Comparison of ENCODE assay signal across 9 mouse cellular contexts in genomic region chr6:85131673-85132072, GRCm38 (mm10). TPM values are rescaled to one million over a fixed set of nuclear protein-coding genes. Genes with fewer than 3 reads are reported as not detected.
DNase-seq lines count a peak whose midpoint lies in the region; ATAC-seq and TF ChIP-seq lines count a peak whose summit lies in the region.
"Had no signal": no experiment of that assay in that cellular context is flagged by ENCODE, and none has a peak within 500 bp of the region (broad histone marks: within the 10 kb centered on the region; RNA-seq: fewer than 3 reads in every experiment).

No protein-coding gene starts in this region.

- H3K9me3 ChIP-seq in hindbrain, embryonic 10.5 days: no peaks in the 10 kb centered on the region
- no peaks in the 10 kb centered on the region for H3K9me3 ChIP-seq in hindbrain, embryonic 16.5 days (ENCODE audit: control insufficient read depth, low read length)
- H3K9me3 ChIP-seq in stomach, postnatal 0 days (ENCODE audit: control insufficient read depth, low read length): no peaks in the 10 kb centered on the region

- H3K36me3 ChIP-seq in hindbrain, embryonic 10.5 days: peaks cover 21% of the 10 kb centered on the region
- no peaks in the 10 kb centered on the region for H3K36me3 ChIP-seq in hindbrain, embryonic 16.5 days (ENCODE audit: control insufficient read depth, insufficient read depth, low read length)
- H3K36me3 ChIP-seq in stomach, postnatal 0 days (ENCODE audit: control insufficient read depth, insufficient read depth, low read length): 0 out of 2 replicates have a peak, but pooled peaks cover 4% of the 10 kb centered on the region

- 9% methylated on average over 4 of the region's 4 CpGs for WGBS in hindbrain, embryonic 10.5 days
- WGBS in hindbrain, embryonic 16.5 days: 6% methylated on average over 4 of the region's 4 CpGs
- 5% methylated on average over 4 of the region's 4 CpGs for WGBS in stomach, postnatal 0 days

- no peak overlapping the region for H3K4me3 ChIP-seq in hindbrain, embryonic 10.5 days
- no peak overlapping the region for H3K4me3 ChIP-seq in hindbrain, embryonic 16.5 days (ENCODE audit: low read length)
- H3K4me3 ChIP-seq in stomach, postnatal 0 days (ENCODE audit: low read depth, low read length): no peak overlapping the region
- H3K4me3 ChIP-seq: myocyte had no signal

- TF ChIP-seq CTCF in stomach, postnatal 0 days (IDR thresholded peaks at IDR 0.05; ENCODE audit: low read depth): peak; percentile 86

- TF ChIP-seq EP300 in stomach, postnatal 0 days (optimal IDR thresholded peaks at IDR 0.05): no peak

- DNase-seq in hindbrain, embryonic 10.5 days (ENCODE audit: low spot score): peak; percentile 75
- DNase-seq in adrenal gland, postnatal 14 days: peak; percentile 79
- DNase-seq in embryo, embryonic 11.5 days (ENCODE audit: low read depth, low spot score): peak; percentile 48
- peak; percentile 71 to 81 for DNase-seq in heart, postnatal 14 days
- DNase-seq in layer of hippocampus, postnatal 36 days: peak; percentile 59 to 70
- DNase-seq in stomach, postnatal 0 days (ENCODE audit: low spot score): peak; percentile 66

- H3K27me3 ChIP-seq in hindbrain, embryonic 10.5 days (ENCODE audit: insufficient read depth, poor library complexity, severe bottlenecking): peaks cover 14% of the 10 kb centered on the region
- H3K27me3 ChIP-seq in hindbrain, embryonic 16.5 days (replicated peaks; ENCODE audit: control insufficient read depth, insufficient read depth, low read length): peaks cover 9% of the 10 kb centered on the region
- H3K27me3 ChIP-seq in stomach, postnatal 0 days (ENCODE audit: control insufficient read depth, insufficient read depth, low read length): no peaks in the 10 kb centered on the region

- H3K4me2 ChIP-seq in hindbrain, embryonic 16.5 days (ENCODE audit: low read length): no peak overlapping the region
- H3K4me2 ChIP-seq in stomach, postnatal 0 days (replicated peaks; ENCODE audit: low read depth): no peak overlapping the region

- H3K9ac ChIP-seq in hindbrain, embryonic 16.5 days (ENCODE audit: low read depth, low read length): no peak overlapping the region
- H3K9ac ChIP-seq in stomach, postnatal 0 days (ENCODE audit: low read length): no peak overlapping the region

- H3K27ac ChIP-seq in hindbrain, embryonic 10.5 days: no peak overlapping the region
- no peak overlapping the region for H3K27ac ChIP-seq in hindbrain, embryonic 16.5 days (ENCODE audit: low read depth, low read length)
- no peak overlapping the region for H3K27ac ChIP-seq in stomach, postnatal 0 days (replicated peaks)

- ATAC-seq in hindbrain, embryonic 16.5 days: no peak
- peak; percentile 75 for ATAC-seq in megakaryocyte-erythroid progenitor cell, adult 5-6 weeks (replicated peaks; ENCODE audit: low FRiP score, low TSS enrichment, poor library complexity, severe bottlenecking)
- 0 out of 2 replicates have a peak, but pooled peaks have one; percentile 41 for ATAC-seq in stomach, postnatal 0 days (ENCODE audit: low FRiP score, low TSS enrichment)

- intact Hi-C loops in heart, postnatal 14 days (cut with DNase I): loop anchor here (1.0 kb wide), 1 partner anchor 94 kb away; no protein-coding TSS in a partner anchor

- H3K4me1 ChIP-seq in hindbrain, embryonic 10.5 days (replicated peaks): peaks cover 2% of the 10 kb centered on the region
- H3K4me1 ChIP-seq in hindbrain, embryonic 16.5 days (ENCODE audit: control insufficient read depth, insufficient read depth, low read depth, low read length): no peaks in the 10 kb centered on the region; the same call in 1 of the 2 replicates
- no peaks in the 10 kb centered on the region for H3K4me1 ChIP-seq in stomach, postnatal 0 days (replicated peaks; ENCODE audit: control insufficient read depth, insufficient read depth)

RNA-seq across cellular contexts. Expression of gene Spr, which starts 5.9 kb away (rescaled TPM):
- 53.8 and 66.2 TPM in 2 replicates for polyA plus RNA-seq in hindbrain, embryonic 10.5 days (2016; fragmentation: Nextera tagmentation; extraction: Ambion mirVana)
- polyA plus RNA-seq in hindbrain, embryonic 16.5 days (2015; fragmentation: Nextera tagmentation; extraction: Ambion mirVana): 36.5 and 37.1 TPM in 2 replicates
- total RNA-seq in adrenal gland, postnatal 14 days (2021): 60.3 and 64.5 TPM in 2 replicates
- total RNA-seq in heart, postnatal 14 days (2021): 10 to 100 TPM; 57.3 to 58.7 TPM
- 10 to 100 TPM; 48.7 to 52.6 TPM for total RNA-seq in layer of hippocampus, postnatal 36 days (2021)
- total RNA-seq in megakaryocyte-erythroid progenitor cell, adult 5-6 weeks (2014; fragmentation: Nextera tagmentation): 30.5 and 41.7 TPM in 2 replicates
- 42.1 and 51.2 TPM in 2 replicates for total RNA-seq in megakaryocyte-erythroid progenitor cell, adult 5-6 weeks (2017)
- 58.8 and 62.1 TPM in 2 replicates for polyA plus RNA-seq in stomach, postnatal 0 days (2015; fragmentation: Nextera tagmentation; extraction: Ambion mirVana)

RNA-seq across cellular contexts. Expression of gene Emx1, which starts 55.6 kb away (rescaled TPM):
- 0.52 and 1.0 TPM in 2 replicates for polyA plus RNA-seq in hindbrain, embryonic 10.5 days (2016; fragmentation: Nextera tagmentation; extraction: Ambion mirVana)
- 1.1 TPM in 1 of 2 replicates, not detected in the other for polyA plus RNA-seq in hindbrain, embryonic 16.5 days (2015; fragmentation: Nextera tagmentation; extraction: Ambion mirVana)
- not detected in 2 replicates for total RNA-seq in adrenal gland, postnatal 14 days (2021)
- total RNA-seq in heart, postnatal 14 days (2021): not detected
- 10 to 100 TPM; 17.6 to 19.3 TPM for total RNA-seq in layer of hippocampus, postnatal 36 days (2021)
- total RNA-seq in megakaryocyte-erythroid progenitor cell, adult 5-6 weeks (2014; fragmentation: Nextera tagmentation): not detected in 2 replicates
- total RNA-seq in megakaryocyte-erythroid progenitor cell, adult 5-6 weeks (2017): not detected in 2 replicates
- not detected in 2 replicates for polyA plus RNA-seq in stomach, postnatal 0 days (2015; fragmentation: Nextera tagmentation; extraction: Ambion mirVana)
- polyA plus RNA-seq: myocyte had no signal

Comparison
In these comparisons a context has a peak if more than half of its experiments do, and no peak if none do; other contexts are left out.
1. RNA of gene Emx1, which starts 55.6 kb away (total RNA-seq): 17.6 to 19.3 TPM in layer of hippocampus, postnatal 36 days; not detected in adrenal gland, postnatal 14 days, not detected in heart, postnatal 14 days and not detected in megakaryocyte-erythroid progenitor cell, adult 5-6 weeks; every median in the first group is over 10 times any median in the second.
2. Peak in every context shown above with its lines, with median percentiles within 50 percentile points of each other: DNase-seq.